Mouse (Mus musculus): ENCODE data around the gene H2-Oa. TPM values are rescaled to one million over a fixed set of nuclear protein-coding genes. Genes with fewer than 3 reads are reported as not detected.

H2-Oa gene
- 197 to 229 TPM (median 217 TPM) in 4 replicates for total RNA-seq (2023; ENCODE audit: inconsistent age)

GRCm38 (mm10) chr17:34092197-34092875 lies at the start of gene H2-Oa:
Gene H2-Oa, plus strand, starts transcription at chr17:34092340.

GRCm38 (mm10) chr17:34119249-34120179 lies 27.4 kb downstream of the H2-Oa start, which contains the start of gene H2-DMa:
Gene H2-DMa, plus strand, starts transcription at chr17:34119541.

GRCm38 (mm10) chr17:34122188-34122984 lies 30.2 kb downstream of the H2-Oa start, which contains the start of gene Brd2:
Gene Brd2, minus strand, starts transcription at chr17:34122634.

GRCm38 (mm10) chr17:34143033-34143432 lies 50.9 kb downstream of the H2-Oa start, which contains the start of gene H2-DMb2:
Gene H2-DMb2, plus strand, starts transcription at chr17:34143307.

Other genes with a start within 250 kb of the H2-Oa start
- 6.1 to 11.2 TPM (median 7.1 TPM) in 4 replicates for gene Cd320, start 249.2 kb upstream of the H2-Oa start, total RNA-seq (2023; ENCODE audit: inconsistent age)
- not detected in 4 replicates for gene Gm7029, start 218.5 kb upstream of the H2-Oa start, total RNA-seq (2023; ENCODE audit: inconsistent age)
- 3.7 to 6.1 TPM (median 5.8 TPM) in 4 replicates for gene Kifc1, start 201.7 kb upstream of the H2-Oa start, total RNA-seq (2023; ENCODE audit: inconsistent age)
- 0.90 to 0.93 TPM in 2 of 4 replicates, not detected in the others for gene Platr17, start 187.2 kb upstream of the H2-Oa start, total RNA-seq (2023; ENCODE audit: inconsistent age)
- gene Daxx, start 182.9 kb upstream of the H2-Oa start, total RNA-seq (2023; ENCODE audit: inconsistent age) = 43.5 to 64.5 TPM (median 57.8 TPM) in 4 replicates
- gene Tapbp, start 176.4 kb upstream of the H2-Oa start, total RNA-seq (2023; ENCODE audit: inconsistent age) = 459 to 514 TPM (median 471 TPM) in 4 replicates
- 34.8 to 43.8 TPM (median 42.1 TPM) in 4 replicates for gene Zbtb22, start 176.4 kb upstream of the H2-Oa start, total RNA-seq (2023; ENCODE audit: inconsistent age)
- 181 to 200 TPM (median 191 TPM) in 4 replicates for gene Rgl2, start 162.8 kb upstream of the H2-Oa start, total RNA-seq (2023; ENCODE audit: inconsistent age)
- 48.8 to 71.2 TPM (median 65.7 TPM) in 4 replicates for gene Pfdn6, start 152.0 kb upstream of the H2-Oa start, total RNA-seq (2023; ENCODE audit: inconsistent age)
- gene Wdr46, start 151.7 kb upstream of the H2-Oa start, total RNA-seq (2023; ENCODE audit: inconsistent age) = 37.2 to 41.1 TPM (median 38.8 TPM) in 4 replicates
- gene B3galt4, start 140.9 kb upstream of the H2-Oa start, total RNA-seq (2023; ENCODE audit: inconsistent age) = 4.6 to 6.3 TPM (median 6.0 TPM) in 4 replicates
- 84.3 to 90.2 TPM (median 84.9 TPM) in 4 replicates for gene Vps52, start 136.5 kb upstream of the H2-Oa start, total RNA-seq (2023; ENCODE audit: inconsistent age)
- gene Rps18, start 136.3 kb upstream of the H2-Oa start, total RNA-seq (2023; ENCODE audit: inconsistent age) = 1,477 to 1,581 TPM (median 1,522 TPM) in 4 replicates
- gene H2-K1, start 92.0 kb upstream of the H2-Oa start, total RNA-seq (2023; ENCODE audit: inconsistent age) = 2,828 to 3,180 TPM (median 3,118 TPM) in 4 replicates
- 37.0 to 44.6 TPM (median 37.7 TPM) in 4 replicates for gene Ring1, start 67.7 kb upstream of the H2-Oa start, total RNA-seq (2023; ENCODE audit: inconsistent age)
- 116 to 159 TPM (median 139 TPM) in 4 replicates for gene H2-Ke6, start 64.3 kb upstream of the H2-Oa start, total RNA-seq (2023; ENCODE audit: inconsistent age)
- 76.7 to 88.4 TPM (median 86.4 TPM) in 4 replicates for gene Slc39a7, start 60.7 kb upstream of the H2-Oa start, total RNA-seq (2023; ENCODE audit: inconsistent age)
- gene Rxrb, start 60.5 kb upstream of the H2-Oa start, total RNA-seq (2023; ENCODE audit: inconsistent age) = 108 to 117 TPM (median 111 TPM) in 4 replicates
- gene Col11a2, start 52.9 kb upstream of the H2-Oa start, total RNA-seq (2023; ENCODE audit: inconsistent age) = 5.6 to 8.4 TPM (median 6.7 TPM) in 4 replicates
- 618 to 656 TPM (median 649 TPM) in 4 replicates for gene H2-DMa, start 27.2 kb downstream of the H2-Oa start, total RNA-seq (2023; ENCODE audit: inconsistent age)
- 428 to 472 TPM (median 457 TPM) in 4 replicates for gene Brd2, start 30.3 kb downstream of the H2-Oa start, total RNA-seq (2023; ENCODE audit: inconsistent age)
- 1,549 to 1,567 TPM (median 1,559 TPM) in 4 replicates for gene H2-DMb2, start 51.0 kb downstream of the H2-Oa start, total RNA-seq (2023; ENCODE audit: inconsistent age)
- 652 to 777 TPM (median 691 TPM) in 4 replicates for gene H2-DMb1, start 60.7 kb downstream of the H2-Oa start, total RNA-seq (2023; ENCODE audit: inconsistent age)
- 129 to 155 TPM (median 147 TPM) in 4 replicates for gene Tap1, start 95.2 kb downstream of the H2-Oa start, total RNA-seq (2023; ENCODE audit: inconsistent age)
- gene Psmb9, start 95.4 kb downstream of the H2-Oa start, total RNA-seq (2023; ENCODE audit: inconsistent age) = 88.5 to 134 TPM (median 102 TPM) in 4 replicates
- gene Psmb8, start 105.4 kb downstream of the H2-Oa start, total RNA-seq (2023; ENCODE audit: inconsistent age) = 204 to 264 TPM (median 236 TPM) in 4 replicates
- gene Tap2, start 111.2 kb downstream of the H2-Oa start, total RNA-seq (2023; ENCODE audit: inconsistent age) = 121 to 132 TPM (median 126 TPM) in 4 replicates
- 966 to 1,062 TPM (median 1,033 TPM) in 4 replicates for gene H2-Ob, start 146.6 kb downstream of the H2-Oa start, total RNA-seq (2023; ENCODE audit: inconsistent age)
- gene H2-Ab1, start 165.3 kb downstream of the H2-Oa start, total RNA-seq (2023; ENCODE audit: inconsistent age) = 5,415 to 5,641 TPM (median 5,533 TPM) in 4 replicates
- gene H2-Aa, start 195.5 kb downstream of the H2-Oa start, total RNA-seq (2023; ENCODE audit: inconsistent age) = 4,630 to 4,972 TPM (median 4,848 TPM) in 4 replicates
- gene H2-Eb1, start 213.5 kb downstream of the H2-Oa start, total RNA-seq (2023; ENCODE audit: inconsistent age) = 3,438 to 3,919 TPM (median 3,626 TPM) in 4 replicates
- gene H2-Eb2, start 233.3 kb downstream of the H2-Oa start, total RNA-seq (2023; ENCODE audit: inconsistent age) = 36.5 to 41.0 TPM (median 37.9 TPM) in 4 replicates